Mouse (Mus musculus): Measurements from ENCODE around the gene Ralgps2. TPM values are rescaled to one million over a fixed set of nuclear protein-coding genes. Genes with fewer than 3 reads are reported as not detected.

The Ralgps2 gene
- polyA plus RNA-seq, 1 experiment from 2014 or later = 133 TPM

GRCm38 (mm10) chr1:156940142-156940522, 706 bp upstream of the Ralgps2 start:
- peaks cover 20% of the 10 kb centered on the region for H3K4me1 ChIP-seq
- H3K9me3 ChIP-seq (replicated peaks) = no peaks in the 10 kb centered on the region
- peaks cover 3% of the 10 kb centered on the region; the same call in 1 of the 2 replicates for H3K27me3 ChIP-seq
- H3K4me2 ChIP-seq = peak overlapping the region; percentile 80
- 2% methylated on average over 8 of the region's 8 CpGs for WGBS
- H3K36me3 ChIP-seq (ENCODE audit: poor library complexity, severe bottlenecking) = no peaks in the 10 kb centered on the region
- peak overlapping the region; percentile 96 for H3K9ac ChIP-seq
- peak overlapping the region; percentile 93 for H3K4me3 ChIP-seq
- no peak for ATAC-seq
- peak overlapping the region; percentile 97 for H3K27ac ChIP-seq

- peaks cover 20% of the 10 kb centered on the region for H3K4me1 ChIP-seq
- no peaks in the 10 kb centered on the region for H3K36me3 ChIP-seq (ENCODE audit: poor library complexity, severe bottlenecking)
- WGBS = under 1% methylated on average over 51 of the region's 51 CpGs
- H3K27me3 ChIP-seq = peaks cover 3% of the 10 kb centered on the region; the same call in 1 of the 2 replicates
- H3K4me2 ChIP-seq = peak overlapping the region; percentile 80
- H3K9me3 ChIP-seq (replicated peaks) = no peaks in the 10 kb centered on the region
- H3K27ac ChIP-seq = peak overlapping the region; percentile 97
- peak overlapping the region; percentile 93 for H3K4me3 ChIP-seq
- ATAC-seq = peak; percentile 91
- H3K9ac ChIP-seq = peak overlapping the region; percentile 96
Measured at GRCm38 (mm10) chr1:156938705-156939242, 652 bp downstream of the Ralgps2 start.

GRCm38 (mm10) chr1:156937436-156937835, 2.0 kb downstream of the Ralgps2 start:
- Histone ChIP-seq H3K27ac (no peak overlapping the region), H3K27me3 (peaks cover 3% of the 10 kb centered on the region; the same call in 1 of the 2 replicates), H3K4me2 (peak overlapping the region; percentile 80), H3K9me3 (replicated peaks) (no peaks in the 10 kb centered on the region), H3K4me1 (peaks cover 23% of the 10 kb centered on the region), H3K36me3 (ENCODE audit: poor library complexity, severe bottlenecking) (no peaks in the 10 kb centered on the region), H3K9ac (no peak overlapping the region), H3K4me3 (peak overlapping the region; percentile 21)
- 78% methylated on average over 7 of the region's 7 CpGs for WGBS
- no peak for ATAC-seq

DNA sequence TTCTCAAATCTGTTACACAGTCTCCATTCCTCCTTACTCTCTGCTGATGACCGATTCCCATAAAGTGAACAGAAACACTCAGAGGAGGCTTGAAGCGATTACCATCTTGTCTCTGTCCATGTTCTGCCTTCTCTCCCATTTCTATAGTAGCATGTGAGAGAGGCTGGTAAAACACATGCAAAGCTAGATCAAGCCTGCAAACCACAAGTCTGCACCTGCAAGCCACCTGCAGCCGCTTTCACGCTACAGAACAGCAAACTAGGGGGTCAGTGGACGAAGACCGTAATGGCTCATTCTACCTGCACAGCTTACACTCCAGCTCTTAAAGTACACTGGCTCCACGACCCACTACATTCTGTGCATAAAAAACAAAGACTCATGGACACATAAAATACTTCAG, 5.7 kb downstream of the Ralgps2 start:
- Histone ChIP-seq H3K4me3 (no peak overlapping the region), H3K27me3 (no peaks in the 10 kb centered on the region), H3K4me1 (peaks cover 32% of the 10 kb centered on the region), H3K9ac (no peak overlapping the region), H3K27ac (no peak overlapping the region), H3K4me2 (no peak overlapping the region), H3K9me3 (replicated peaks) (no peaks in the 10 kb centered on the region), H3K36me3 (ENCODE audit: poor library complexity, severe bottlenecking) (no peaks in the 10 kb centered on the region)
- WGBS = 96% methylated on average over 7 of the region's 7 CpGs
- ATAC-seq = no peak

GRCm38 (mm10) chr1:156932036-156932774, 7.2 kb downstream of the Ralgps2 start:
- no peaks in the 10 kb centered on the region for H3K27me3 ChIP-seq
- H3K27ac ChIP-seq = no peak overlapping the region
- no peak overlapping the region for H3K4me2 ChIP-seq
- ATAC-seq = no peak
- 22% methylated on average over 3 of the region's 3 CpGs for WGBS
- peaks cover 28% of the 10 kb centered on the region for H3K4me1 ChIP-seq
- H3K36me3 ChIP-seq (ENCODE audit: poor library complexity, severe bottlenecking) = no peaks in the 10 kb centered on the region
- no peaks in the 10 kb centered on the region for H3K9me3 ChIP-seq (replicated peaks)
- no peak overlapping the region for H3K9ac ChIP-seq
- no peak overlapping the region for H3K4me3 ChIP-seq

DNA sequence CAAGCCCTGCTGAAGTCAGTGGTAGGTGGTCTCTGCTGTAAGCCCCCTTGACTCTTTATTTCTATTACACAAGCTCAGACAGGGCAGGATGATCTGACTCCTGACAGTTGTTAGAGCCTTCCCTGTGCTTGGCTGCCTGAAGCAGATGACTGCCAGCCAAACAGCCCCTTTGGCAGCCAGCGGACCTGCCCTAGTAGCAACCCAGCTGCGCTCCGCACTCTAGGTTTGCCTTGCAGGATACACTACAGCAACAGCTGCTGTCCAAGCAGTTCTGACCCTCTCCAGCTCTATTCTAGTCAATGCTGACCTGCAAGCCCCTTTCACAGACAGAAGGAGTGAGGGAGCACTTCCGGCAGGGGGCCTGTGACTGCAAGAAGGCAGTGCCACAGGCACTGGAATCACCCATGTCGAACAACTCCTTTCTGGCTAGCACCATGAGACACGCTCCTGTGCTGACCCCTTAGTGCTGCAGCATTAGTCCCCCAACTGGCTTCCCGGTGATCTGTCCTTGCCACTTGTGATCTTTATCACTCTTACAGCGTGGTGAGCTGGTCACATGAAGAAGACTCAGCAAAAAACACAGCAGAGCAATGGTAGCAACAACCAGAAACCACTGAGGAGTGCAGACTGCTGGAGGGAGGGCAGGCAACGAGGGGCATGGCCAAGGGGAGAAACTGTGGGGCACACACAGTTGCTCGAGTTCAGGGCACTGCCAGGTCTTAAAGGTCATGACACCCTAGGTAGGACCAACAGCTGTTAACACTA, 8.1 kb downstream of the Ralgps2 start:
- WGBS = 79% methylated on average over 10 of the region's 10 CpGs
- no peak overlapping the region for H3K27ac ChIP-seq
- peak; percentile 30; the same call in 1 of the 2 replicates for ATAC-seq

GRCm38 (mm10) chr1:156930263-156930662, 9.2 kb downstream of the Ralgps2 start:
- H3K9ac ChIP-seq = no peak overlapping the region
- H3K27me3 ChIP-seq = no peaks in the 10 kb centered on the region
- no peaks in the 10 kb centered on the region for H3K36me3 ChIP-seq (ENCODE audit: poor library complexity, severe bottlenecking)
- no peak overlapping the region for H3K27ac ChIP-seq
- WGBS = 71% methylated on average over 5 of the region's 5 CpGs
- no peak overlapping the region for H3K4me2 ChIP-seq
- no peaks in the 10 kb centered on the region for H3K9me3 ChIP-seq (replicated peaks)
- no peak for ATAC-seq
- H3K4me1 ChIP-seq = peaks cover 22% of the 10 kb centered on the region
- no peak overlapping the region for H3K4me3 ChIP-seq

More for the DNA sequence above, 8.1 kb downstream of the Ralgps2 start:
- Histone ChIP-seq H3K4me1 (peaks cover 22% of the 10 kb centered on the region), H3K36me3 (ENCODE audit: poor library complexity, severe bottlenecking) (no peaks in the 10 kb centered on the region), H3K27me3 (no peaks in the 10 kb centered on the region), H3K4me3 (no peak overlapping the region), H3K9me3 (replicated peaks) (no peaks in the 10 kb centered on the region), H3K4me2 (no peak overlapping the region), H3K9ac (no peak overlapping the region)

- H3K4me2 ChIP-seq = no peak overlapping the region
- 94% methylated on average over 4 of the region's 4 CpGs for WGBS
- H3K27ac ChIP-seq = no peak overlapping the region
- no peaks in the 10 kb centered on the region for H3K36me3 ChIP-seq (ENCODE audit: poor library complexity, severe bottlenecking)
- no peaks in the 10 kb centered on the region for H3K27me3 ChIP-seq
- peaks cover 22% of the 10 kb centered on the region for H3K4me1 ChIP-seq
- H3K9ac ChIP-seq = no peak overlapping the region
- ATAC-seq = no peak
- H3K4me3 ChIP-seq = no peak overlapping the region
- H3K9me3 ChIP-seq (replicated peaks) = no peaks in the 10 kb centered on the region
Measured at GRCm38 (mm10) chr1:156928255-156928654, 11.2 kb downstream of the Ralgps2 start.

- no peaks in the 10 kb centered on the region for H3K36me3 ChIP-seq (ENCODE audit: poor library complexity, severe bottlenecking)
- no peak overlapping the region for H3K27ac ChIP-seq
- WGBS = 85% methylated on average over 1 of the region's 1 CpGs
- no peaks in the 10 kb centered on the region for H3K9me3 ChIP-seq (replicated peaks)
- no peaks in the 10 kb centered on the region for H3K27me3 ChIP-seq
- no peak overlapping the region for H3K4me3 ChIP-seq
- no peak overlapping the region for H3K4me2 ChIP-seq
- no peak for ATAC-seq
- peaks cover 16% of the 10 kb centered on the region for H3K4me1 ChIP-seq
- H3K9ac ChIP-seq = no peak overlapping the region
Measured at GRCm38 (mm10) chr1:156923511-156923910, 15.9 kb downstream of the Ralgps2 start.

GRCm38 (mm10) chr1:156922921-156923320, 16.5 kb downstream of the Ralgps2 start:
- Histone ChIP-seq H3K9ac (no peak overlapping the region), H3K4me3 (no peak overlapping the region), H3K4me2 (no peak overlapping the region), H3K36me3 (ENCODE audit: poor library complexity, severe bottlenecking) (no peaks in the 10 kb centered on the region), H3K27me3 (no peaks in the 10 kb centered on the region), H3K4me1 (peaks cover 16% of the 10 kb centered on the region), H3K9me3 (replicated peaks) (no peaks in the 10 kb centered on the region), H3K27ac (no peak overlapping the region)
- ATAC-seq = no peak
- WGBS = 80% methylated on average over 6 of the region's 6 CpGs

- no peak overlapping the region for H3K9ac ChIP-seq
- H3K4me2 ChIP-seq = no peak overlapping the region
- no peak overlapping the region for H3K27ac ChIP-seq
- H3K4me1 ChIP-seq = peaks cover 16% of the 10 kb centered on the region
- H3K4me3 ChIP-seq = no peak overlapping the region
- WGBS = 72% methylated on average over 12 of the region's 12 CpGs
- no peak for ATAC-seq
- H3K36me3 ChIP-seq (ENCODE audit: poor library complexity, severe bottlenecking) = no peaks in the 10 kb centered on the region
- no peaks in the 10 kb centered on the region for H3K27me3 ChIP-seq
- no peaks in the 10 kb centered on the region for H3K9me3 ChIP-seq (replicated peaks)
Measured at GRCm38 (mm10) chr1:156921290-156921994, 18.0 kb downstream of the Ralgps2 start.

DNA sequence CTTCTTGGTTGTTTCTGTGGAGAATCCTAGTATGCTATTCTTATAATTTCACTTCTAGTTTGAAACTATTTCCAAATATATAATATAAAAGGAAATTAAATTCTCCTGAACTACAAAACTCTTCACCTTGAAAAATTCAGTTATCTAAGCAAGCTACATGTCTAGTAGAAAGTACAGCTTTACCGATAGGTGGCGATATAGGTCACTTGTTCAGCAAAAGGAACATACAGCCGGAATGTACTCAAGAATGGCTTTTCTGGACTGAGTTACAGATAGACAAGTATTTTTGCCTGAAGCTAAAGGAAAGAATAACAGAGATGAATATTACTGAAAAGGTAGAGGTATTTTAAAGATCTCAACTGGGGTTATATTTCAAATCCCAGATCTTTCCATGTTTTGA, 22.0 kb downstream of the Ralgps2 start:
- Histone ChIP-seq H3K27ac (no peak overlapping the region), H3K9ac (no peak overlapping the region), H3K27me3 (no peaks in the 10 kb centered on the region), H3K36me3 (ENCODE audit: poor library complexity, severe bottlenecking) (no peaks in the 10 kb centered on the region), H3K4me2 (no peak overlapping the region), H3K4me1 (peaks cover 16% of the 10 kb centered on the region), H3K4me3 (no peak overlapping the region), H3K9me3 (replicated peaks) (no peaks in the 10 kb centered on the region)
- 11% methylated on average over 3 of the region's 3 CpGs for WGBS
- ATAC-seq = peak; percentile 71; the same call in 1 of the 2 replicates
